Mouse (Mus musculus): ENCODE measurements around the gene Adck1.

- TF ChIP-seq CTCF (IDR thresholded peaks at IDR 0.05; ENCODE audit: extremely low read depth, insufficient read depth, low read length) (no peak), POLR2A (IDR thresholded peaks at IDR 0.05; ENCODE audit: extremely low read depth, insufficient read depth, low read length) (no peak)
Observed at GRCm38 (mm10) chr12:88398658-88399057, 38.3 kb downstream of the Adck1 start.
